Comparison of ENCODE assay signal across 9 mouse cellular contexts in the genomic region with DNA sequence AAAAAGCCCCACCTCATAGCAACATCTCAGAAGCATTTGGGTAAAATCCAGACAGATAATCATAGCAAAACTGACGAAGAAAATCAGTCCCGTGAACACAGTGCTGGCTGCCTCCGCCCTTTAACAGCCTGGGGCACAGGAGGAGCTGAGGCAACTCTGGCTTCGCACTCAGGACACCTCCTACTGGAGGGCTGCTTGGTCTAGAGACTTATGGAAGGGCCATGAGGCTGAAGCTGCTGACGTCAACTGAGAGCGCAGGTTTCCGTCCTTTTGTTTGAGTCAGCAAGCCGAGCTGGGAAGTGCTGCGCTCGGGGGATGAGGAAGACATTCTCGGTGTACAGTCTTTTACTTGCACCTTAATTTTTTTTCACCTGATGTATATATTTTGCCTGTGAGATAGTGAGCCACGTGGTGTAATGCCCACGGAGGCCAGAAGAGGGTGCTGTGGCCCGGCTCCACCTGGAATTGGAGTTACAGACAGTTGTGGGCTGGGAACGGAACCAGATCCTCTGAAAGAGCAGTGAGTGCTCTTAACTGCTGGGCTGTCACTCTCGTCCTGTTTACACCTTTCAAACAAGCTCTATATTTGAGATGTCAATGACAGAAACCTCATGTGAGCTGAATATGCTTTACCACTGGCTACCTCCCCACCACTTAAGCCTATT. TPM values are rescaled to one million over a fixed set of nuclear protein-coding genes. Genes with fewer than 3 reads are reported as not detected.
A peak's percentile ranks its signal among the peaks of the same experiment; 100 is the strongest.
DNase-seq lines count a peak whose midpoint lies in the region; ATAC-seq and TF ChIP-seq lines count a peak whose summit lies in the region.
"Had no signal": no experiment of that assay in that cellular context is flagged by ENCODE, and none has a peak within 500 bp of the region (broad histone marks: within the 10 kb centered on the region; RNA-seq: fewer than 3 reads in every experiment).

No protein-coding gene starts in this region.

- no peak overlapping the region for H3ac ChIP-seq in C2C12 (ENCODE audit: control insufficient read depth, insufficient read length, low read depth)

- intact Hi-C loops in left cerebral cortex, postnatal 4 days (cut with DNase I): loop anchor here (5.0 kb wide), 1 partner anchor 101 kb away; no protein-coding TSS in a partner anchor

- H3K4me1 ChIP-seq in hindbrain, postnatal 0 days (ENCODE audit: insufficient read depth, low read length): no peaks in the 10 kb centered on the region
- no peaks in the 10 kb centered on the region for H3K4me1 ChIP-seq in hindbrain, embryonic 11.5 days (replicated peaks; ENCODE audit: control insufficient read depth, insufficient read depth, low read length)
- H3K4me1 ChIP-seq in liver, embryonic 14.5 days (replicated peaks; ENCODE audit: control insufficient read depth in 2 of 2, insufficient read depth in 2 of 2, low read length in 1 of 2): no peaks in the 10 kb centered on the region

- no peak for TF ChIP-seq EP300 in liver, embryonic 14.5 days (IDR thresholded peaks at IDR 0.05; ENCODE audit: low read depth)

- peak; percentile 55 for TF ChIP-seq CTCF in hindbrain, postnatal 0 days (IDR thresholded peaks at IDR 0.05; ENCODE audit: low read depth)
- peak; percentile 17 for TF ChIP-seq CTCF in C2C12 (IDR thresholded peaks at IDR 0.05; ENCODE audit: control insufficient read depth, insufficient read depth, insufficient read length)
- peak; percentile 72 for TF ChIP-seq CTCF in liver, embryonic 14.5 days (IDR thresholded peaks at IDR 0.05; ENCODE audit: low read depth)

- DNase-seq in hindbrain, postnatal 0 days (ENCODE audit: low spot score): no peak
- DNase-seq in hindbrain, embryonic 11.5 days (ENCODE audit: low spot score): no peak
- peak; percentile 46 for DNase-seq in T-cell, adult 2 months (ENCODE audit: low spot score)
- DNase-seq in liver, embryonic 14.5 days (ENCODE audit: low read depth in 3 of 3, low spot score in 3 of 3): no peak
- DNase-seq in left cerebral cortex, postnatal 4 days: no peak
- DNase-seq in adrenal gland, postnatal 14 days: no peak
- DNase-seq in Muller cell, postnatal 12 days (ENCODE audit: inconsistent ontology term): no peak

- H3K27ac ChIP-seq in hindbrain, postnatal 0 days: no peak overlapping the region
- H3K27ac ChIP-seq in hindbrain, embryonic 11.5 days (ENCODE audit: low read depth, low read length): no peak overlapping the region
- H3K27ac ChIP-seq in liver, embryonic 14.5 days: no peak overlapping the region
- H3K27ac ChIP-seq: heart, embryonic 15.5 days had no signal

- no peaks in the 10 kb centered on the region for H3K79me3 ChIP-seq in C2C12 (ENCODE audit: low read depth)

- WGBS in hindbrain, postnatal 0 days: 66% methylated on average over 16 of the region's 16 CpGs
- 67% methylated on average over 16 of the region's 16 CpGs for WGBS in hindbrain, embryonic 11.5 days
- WGBS in liver, embryonic 14.5 days (ENCODE audit: insufficient replicate concordance): 50% methylated on average over 16 of the region's 16 CpGs

- no peak overlapping the region for H3K9ac ChIP-seq in hindbrain, postnatal 0 days (replicated peaks; ENCODE audit: low read length)
- H3K9ac ChIP-seq in hindbrain, embryonic 11.5 days (ENCODE audit: low read depth, low read length): no peak overlapping the region
- H3K9ac ChIP-seq in liver, embryonic 14.5 days (replicated peaks): no peak overlapping the region
- H3K9ac ChIP-seq: heart, embryonic 15.5 days had no signal

- H3K36me3 ChIP-seq in hindbrain, postnatal 0 days (ENCODE audit: insufficient read depth, low read length): no peaks in the 10 kb centered on the region
- no peaks in the 10 kb centered on the region for H3K36me3 ChIP-seq in hindbrain, embryonic 11.5 days (ENCODE audit: control insufficient read depth, insufficient read depth, low read length)
- peaks cover 5% of the 10 kb centered on the region for H3K36me3 ChIP-seq in C2C12 (ENCODE audit: control insufficient read depth, insufficient read depth)
- no peaks in the 10 kb centered on the region for H3K36me3 ChIP-seq in liver, embryonic 14.5 days (replicated peaks; ENCODE audit: control insufficient read depth, insufficient read depth, low read depth)

- ATAC-seq in hindbrain, postnatal 0 days: 0 out of 2 replicates have a peak, but pooled peaks have one; percentile 24
- ATAC-seq in hindbrain, embryonic 11.5 days (ENCODE audit: low FRiP score): no peak
- no peak for ATAC-seq in liver, embryonic 14.5 days (ENCODE audit: insufficient read depth)

- H3K4me3 ChIP-seq in hindbrain, postnatal 0 days (ENCODE audit: low read length): no peak overlapping the region
- H3K4me3 ChIP-seq in hindbrain, embryonic 11.5 days (ENCODE audit: low read depth, low read length): no peak overlapping the region
- no peak overlapping the region for H3K4me3 ChIP-seq in C2C12 (ENCODE audit: insufficient read depth, poor library complexity, severe bottlenecking)
- no peak overlapping the region for H3K4me3 ChIP-seq in liver, embryonic 14.5 days (ENCODE audit: insufficient read depth in 1 of 2, low read depth in 2 of 2, low read length in 2 of 2)
- H3K4me3 ChIP-seq: heart, embryonic 15.5 days had no signal

- no peaks in the 10 kb centered on the region for H3K79me2 ChIP-seq in C2C12 (ENCODE audit: control insufficient read depth, insufficient read depth)

- H3K27me3 ChIP-seq in hindbrain, postnatal 0 days (ENCODE audit: insufficient read depth, low read length): no peaks in the 10 kb centered on the region
- H3K27me3 ChIP-seq in hindbrain, embryonic 11.5 days (ENCODE audit: control insufficient read depth, insufficient read depth, low read length): no peaks in the 10 kb centered on the region
- H3K27me3 ChIP-seq in C2C12 (ENCODE audit: control insufficient read depth, insufficient read depth, insufficient read length): no peaks in the 10 kb centered on the region
- no peaks in the 10 kb centered on the region for H3K27me3 ChIP-seq in liver, embryonic 14.5 days (ENCODE audit: control insufficient read depth, insufficient read depth, low read length)
- H3K27me3 ChIP-seq: heart, embryonic 15.5 days had no signal

- no peaks in the 10 kb centered on the region for H3K9me3 ChIP-seq in hindbrain, postnatal 0 days (ENCODE audit: low read length)
- H3K9me3 ChIP-seq in hindbrain, embryonic 11.5 days (ENCODE audit: control insufficient read depth, low read length): no peaks in the 10 kb centered on the region
- no peaks in the 10 kb centered on the region for H3K9me3 ChIP-seq in liver, embryonic 14.5 days (ENCODE audit: control insufficient read depth, low read length)
- H3K9me3 ChIP-seq: heart, embryonic 15.5 days had no signal

- H3K4me2 ChIP-seq in hindbrain, postnatal 0 days (ENCODE audit: low read depth, low read length): no peak overlapping the region
- H3K4me2 ChIP-seq in hindbrain, embryonic 11.5 days (replicated peaks; ENCODE audit: low read depth, low read length): no peak overlapping the region
- no peak overlapping the region for H3K4me2 ChIP-seq in liver, embryonic 14.5 days (ENCODE audit: low read depth)
- H3K4me2 ChIP-seq: heart, embryonic 15.5 days had no signal

TF ChIP-seq in C2C12, 6 proteins besides CTCF, POLR2A, EP300 and RAD21:
- TF ChIP-seq FOSL1 (IDR thresholded peaks at IDR 0.05; ENCODE audit: insufficient read depth, low read length, poor library complexity, severe bottlenecking) (no peak), MYOD1 (IDR thresholded peaks at IDR 0.05; ENCODE audit: control insufficient read depth, insufficient read length, low read depth) (no peak), USF1 (IDR thresholded peaks at IDR 0.05; ENCODE audit: low read depth) (no peak), MYOG (IDR thresholded peaks at IDR 0.05; ENCODE audit: control insufficient read depth, extremely low read depth, insufficient read length) (no peak), MAX (IDR thresholded peaks at IDR 0.05) (no peak), CEBPB (IDR thresholded peaks at IDR 0.05; ENCODE audit: low read depth) (no peak)

RNA-seq across cellular contexts. Expression of a gene that starts 18.5 kb away (rescaled TPM):
- 16.4 and 21.1 TPM in 2 replicates for total RNA-seq in hindbrain, postnatal 0 days (2014; rRNA removed)
- 4.9 and 7.0 TPM in 2 replicates for polyA plus RNA-seq in hindbrain, postnatal 0 days (2015; fragmentation: Nextera tagmentation; extraction: Ambion mirVana)
- 2.2 and 2.5 TPM in 2 replicates for polyA plus RNA-seq in hindbrain, embryonic 11.5 days (2014; fragmentation: Nextera tagmentation; extraction: Ambion mirVana)
- polyA plus RNA-seq in C2C12 (2012; fragmentation: generic; extraction: Trizol): 2.3 TPM
- 0.06 and 0.19 TPM in 2 replicates for polyA plus RNA-seq in liver, embryonic 14.5 days (2012; rRNA removed)
- 0.15 and 0.37 TPM in 2 replicates for polyA plus RNA-seq in liver, embryonic 14.5 days (2014; fragmentation: Nextera tagmentation; extraction: Ambion mirVana)
- 10 to 100 TPM; 11.1 to 11.6 TPM for total RNA-seq in left cerebral cortex, postnatal 4 days (2021)
- 4.0 and 14.3 TPM in 2 replicates for total RNA-seq in adrenal gland, postnatal 14 days (2021)

Comparison
In these comparisons a context has a peak if more than half of its experiments do, and no peak if none do; other contexts are left out.
1. CTCF ChIP-seq: peak in every context shown above with its lines; median percentile 72 in liver, embryonic 14.5 days; 55 in hindbrain, postnatal 0 days; 17 in C2C12.